Comparison of ENCODE assay signal across 13 mouse cellular contexts in the genomic region with DNA sequence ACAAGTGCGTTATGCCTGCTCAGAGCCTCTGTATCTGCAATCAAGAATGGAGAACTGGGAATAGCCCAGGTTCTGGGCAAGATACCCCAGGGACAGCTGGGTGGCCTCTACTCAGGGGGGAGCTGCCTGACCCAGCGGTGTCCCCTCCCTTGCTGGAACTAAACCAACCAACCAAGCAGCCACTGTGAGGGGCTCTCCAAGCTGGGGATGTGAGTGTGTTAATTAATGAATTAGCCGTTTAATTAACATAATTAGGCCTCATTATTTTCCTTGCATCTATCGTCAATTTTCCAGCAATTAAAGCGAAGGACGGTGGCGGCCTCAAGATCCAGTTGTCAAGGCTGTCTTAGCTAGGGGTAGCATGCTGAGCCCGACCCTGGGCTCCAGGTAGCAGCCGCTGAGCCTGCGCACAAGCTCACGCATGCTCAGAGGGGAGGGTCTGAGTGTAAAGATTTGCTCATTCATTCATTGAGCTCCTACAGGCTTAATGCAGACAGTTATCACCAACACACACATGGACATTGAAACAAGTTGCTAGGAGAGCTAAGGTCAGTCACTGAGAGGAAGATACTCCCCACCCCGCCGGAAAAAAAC.
DNase-seq lines count a peak whose midpoint lies in the region; ATAC-seq lines count a peak whose summit lies in the region.
"Had no signal": no experiment of that assay in that cellular context is flagged by ENCODE, and none has a peak within 500 bp of the region (broad histone marks: within the 10 kb centered on the region; RNA-seq: fewer than 3 reads in every experiment).

No protein-coding gene starts in this region.

- no peak overlapping the region for H3K27ac ChIP-seq in heart, embryonic 12.5 days (ENCODE audit: poor library complexity, severe bottlenecking)
- no peak overlapping the region; the same call in 1 of the 2 replicates for H3K27ac ChIP-seq in hindbrain, embryonic 15.5 days (replicated peaks)
- H3K27ac ChIP-seq: embryonic facial prominence, embryonic 15.5 days had no signal

- no peak overlapping the region for H3K9ac ChIP-seq in heart, embryonic 12.5 days
- no peak overlapping the region for H3K9ac ChIP-seq in hindbrain, embryonic 15.5 days
- H3K9ac ChIP-seq: embryonic facial prominence, embryonic 15.5 days; lung, embryonic 14.5 days had no signal

- no peaks in the 10 kb centered on the region for H3K4me1 ChIP-seq in heart, embryonic 12.5 days (replicated peaks)
- H3K4me1 ChIP-seq in hindbrain, embryonic 15.5 days (replicated peaks): peaks cover 14% of the 10 kb centered on the region
- H3K4me1 ChIP-seq: megakaryocyte, embryonic 14.5 days had no signal

- intact Hi-C loops in heart, postnatal 10 days (cut with DNase I): no loop called here

- 57% methylated on average over 13 of the region's 13 CpGs for WGBS in heart, embryonic 12.5 days
- 34% methylated on average over 13 of the region's 13 CpGs for WGBS in hindbrain, embryonic 15.5 days

- H3K9me3 ChIP-seq in heart, embryonic 12.5 days (replicated peaks): 0 out of 2 replicates have a peak, but pooled peaks cover 3% of the 10 kb centered on the region
- no peaks in the 10 kb centered on the region for H3K9me3 ChIP-seq in hindbrain, embryonic 15.5 days
- H3K9me3 ChIP-seq: embryonic facial prominence, embryonic 15.5 days; G1E had no signal

- H3K27me3 ChIP-seq in heart, embryonic 12.5 days (replicated peaks): 0 out of 2 replicates have a peak, but pooled peaks cover 4% of the 10 kb centered on the region
- no peaks in the 10 kb centered on the region for H3K27me3 ChIP-seq in hindbrain, embryonic 15.5 days
- H3K27me3 ChIP-seq: embryonic facial prominence, embryonic 15.5 days had no signal

- no peak for DNase-seq in heart, postnatal 10 days
- peak; percentile 52 for DNase-seq in right cerebral cortex, postnatal 4 days
- DNase-seq in right cerebral cortex, postnatal 14 days: no peak
- DNase-seq in retina, postnatal 1 day: peak; percentile 67
- no peak for DNase-seq in thymus, postnatal 10 days (ENCODE audit: low spot score in 2 of 2)
- DNase-seq: left cerebral cortex, postnatal 4 days; lung, embryonic 14.5 days had no signal

- H3K4me3 ChIP-seq in heart, embryonic 12.5 days: no peak overlapping the region
- H3K4me3 ChIP-seq in hindbrain, embryonic 15.5 days: no peak overlapping the region
- H3K4me3 ChIP-seq: embryonic facial prominence, embryonic 15.5 days; megakaryocyte, embryonic 14.5 days had no signal

- H3K4me2 ChIP-seq in heart, embryonic 12.5 days: 0 out of 2 replicates have a peak overlapping the region, but pooled peaks have one; percentile 9
- H3K4me2 ChIP-seq in hindbrain, embryonic 15.5 days: peak overlapping the region; percentile 20
- H3K4me2 ChIP-seq: embryonic facial prominence, embryonic 15.5 days; lung, embryonic 14.5 days had no signal

- no peaks in the 10 kb centered on the region for H3K36me3 ChIP-seq in heart, embryonic 12.5 days
- H3K36me3 ChIP-seq in hindbrain, embryonic 15.5 days: no peaks in the 10 kb centered on the region
- H3K36me3 ChIP-seq: embryonic facial prominence, embryonic 15.5 days; G1E had no signal

- no peak for ATAC-seq in heart, embryonic 12.5 days (ENCODE audit: insufficient number of reproducible peaks, low FRiP score)
- peak; percentile 72; the same call in 1 of the 2 replicates for ATAC-seq in hindbrain, embryonic 15.5 days (ENCODE audit: low FRiP score, low read depth)
- no peak for ATAC-seq in monocyte, adult 5-6 weeks (replicated peaks; ENCODE audit: insufficient number of reproducible peaks, low FRiP score, low TSS enrichment, poor library complexity, severe bottlenecking)

Comparison
In these comparisons a context has a peak if more than half of its experiments do, and no peak if none do; other contexts are left out.
1. DNase-seq: peak in right cerebral cortex, postnatal 4 days (single experiment) and retina, postnatal 1 day (single experiment); none in heart, postnatal 10 days (0 of 2), right cerebral cortex, postnatal 14 days (single experiment) and thymus, postnatal 10 days (0 of 2).